Mouse (Mus musculus) adrenal gland, adult 2 months (tissue): ENCODE data around the gene Kcnab1. TPM values are rescaled to one million over a fixed set of nuclear protein-coding genes. Genes with fewer than 3 reads are reported as not detected.

Source experiments
- DNase-seq: peaks from one replicate; pipeline ENCODE4 v3.0.0; 2021
- long read RNA-seq: library from polyadenylated mRNA; stranded (forward); transcript quantifications from one replicate; pipeline ENCODE4 v2.0.0, GENCODE M21; 2021
- polyA plus RNA-seq: library from polyadenylated mRNA; depleted of rRNA; stranded (reverse); fragments of >200 nt; gene quantifications from 2 replicates; pipeline ENCODE4 v1.2.3, GENCODE M21; 2012; rRNA removed
- total RNA-seq, 2 experiments: library from RNA; stranded (reverse); gene quantifications; 2 replicates each; pipeline ENCODE4 v1.2.3; 2021

The Kcnab1 gene
- total RNA-seq (1 to 10 TPM in 1 of 2 experiments, under 1 TPM in 1; 0.75 to 1.9 TPM), polyA plus RNA-seq (0.28 and 0.55 TPM in 2 replicates)
- long read RNA-seq = 0 reads

DNA sequence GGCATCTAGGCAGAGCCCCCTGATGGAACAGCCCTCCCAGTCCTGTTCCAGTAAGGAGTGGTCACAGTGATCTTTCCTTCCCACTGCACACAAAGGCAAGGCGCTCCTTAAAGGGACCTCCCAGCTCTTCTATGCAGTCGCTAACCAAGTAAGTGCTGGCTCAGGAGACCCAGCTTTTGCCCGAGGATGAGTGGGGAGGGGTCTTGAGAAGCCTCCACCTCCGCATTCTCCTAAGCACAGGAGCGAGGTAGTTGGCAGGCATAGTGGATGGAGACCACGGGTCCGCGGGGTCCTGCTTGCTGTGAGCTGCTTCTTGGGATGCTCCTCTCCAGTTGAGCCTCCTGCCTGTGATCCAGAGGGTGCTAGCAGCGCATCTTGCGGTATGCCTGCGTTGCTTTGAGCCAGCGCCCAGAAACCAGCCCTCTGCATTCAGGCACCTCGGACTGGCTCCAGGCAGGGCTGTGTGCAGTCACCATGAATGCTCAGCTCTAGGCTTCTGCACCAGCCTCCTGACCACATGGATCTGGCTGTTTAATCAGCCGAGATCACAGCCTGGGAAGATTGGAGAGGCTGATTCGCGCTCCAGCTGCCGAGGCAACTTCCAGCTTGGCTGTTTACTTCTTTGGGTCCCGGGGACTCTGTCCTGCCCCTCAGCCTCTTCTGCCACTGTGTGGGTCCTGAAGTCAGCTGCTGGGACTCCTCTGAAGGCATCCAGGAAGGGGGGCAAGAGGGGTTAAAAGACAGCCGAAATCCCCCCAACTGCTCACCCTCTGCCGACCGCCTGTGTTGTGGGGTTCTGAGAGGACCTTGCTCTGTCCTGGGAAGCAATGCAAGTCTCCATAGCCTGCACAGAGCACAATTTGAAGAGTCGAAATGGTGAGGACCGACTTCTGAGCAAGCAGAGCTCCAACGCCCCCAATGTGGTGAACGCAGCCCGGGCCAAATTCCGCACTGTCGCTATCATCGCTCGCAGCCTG is at the start of gene Kcnab1:
Gene Kcnab1 (plus strand): TSS at position 440 of the 977 bp plus-strand sequence.
- peak; percentile 1 for DNase-seq

DNA sequence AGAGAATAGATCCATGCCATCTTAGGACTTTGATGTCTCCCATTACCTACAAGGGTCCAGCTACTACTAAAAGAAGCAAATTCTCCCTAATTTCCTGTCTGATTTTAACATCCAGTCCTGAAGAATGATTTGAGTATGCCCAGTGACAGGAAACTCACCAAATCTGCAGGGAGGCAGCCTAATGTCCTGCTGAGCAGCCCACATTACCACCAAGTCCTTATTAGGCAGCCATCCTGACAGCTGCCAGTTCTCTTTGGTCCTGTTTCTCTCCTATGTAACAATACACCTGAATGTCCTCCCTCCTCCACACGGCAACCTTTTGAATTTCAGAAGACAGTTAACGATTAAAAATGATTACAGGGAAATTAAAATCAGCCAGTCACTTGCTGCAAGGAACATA is 20.9 kb upstream of the Kcnab1 start:
- DNase-seq = no peak

DNA sequence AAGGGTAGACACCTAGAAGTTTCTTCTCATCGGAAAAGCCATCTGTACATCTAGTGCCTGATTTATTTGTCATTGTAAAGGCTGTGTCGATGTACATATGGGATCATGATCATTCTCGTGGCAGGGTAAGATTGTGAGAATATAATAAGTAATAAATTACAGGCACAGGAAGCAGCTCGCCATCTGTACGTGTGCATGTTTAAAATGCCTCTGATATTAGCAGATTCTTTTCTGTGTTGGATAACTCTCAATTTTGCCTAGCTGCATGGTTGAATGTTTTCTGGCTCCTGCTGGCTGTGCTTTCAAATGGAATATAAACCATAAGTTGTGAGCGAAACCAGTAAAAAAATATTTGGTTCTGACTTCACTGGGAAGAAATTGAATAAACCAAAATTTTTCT is 5.1 kb upstream of the Kcnab1 start:
- no peak for DNase-seq

DNA sequence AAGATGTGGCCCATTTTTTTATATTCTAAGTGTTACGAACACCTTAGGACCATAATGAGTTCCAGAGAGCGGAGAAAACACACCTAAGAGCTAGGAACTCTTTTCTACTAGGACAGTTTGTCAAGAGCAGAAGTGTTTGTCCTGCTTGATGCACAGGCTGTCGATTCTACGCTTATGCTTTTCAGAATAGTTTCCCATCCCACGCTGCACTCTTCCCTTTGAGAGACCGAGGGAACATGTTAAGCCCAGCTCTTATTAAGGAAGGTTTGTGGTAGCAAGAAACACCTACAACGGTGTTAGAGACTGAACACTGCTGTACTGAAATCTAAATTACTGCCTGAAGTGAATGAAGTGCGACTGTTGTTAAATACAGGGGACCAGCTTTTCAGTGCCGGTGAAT is 1.0 kb downstream of the Kcnab1 start:
- no peak for DNase-seq

DNA sequence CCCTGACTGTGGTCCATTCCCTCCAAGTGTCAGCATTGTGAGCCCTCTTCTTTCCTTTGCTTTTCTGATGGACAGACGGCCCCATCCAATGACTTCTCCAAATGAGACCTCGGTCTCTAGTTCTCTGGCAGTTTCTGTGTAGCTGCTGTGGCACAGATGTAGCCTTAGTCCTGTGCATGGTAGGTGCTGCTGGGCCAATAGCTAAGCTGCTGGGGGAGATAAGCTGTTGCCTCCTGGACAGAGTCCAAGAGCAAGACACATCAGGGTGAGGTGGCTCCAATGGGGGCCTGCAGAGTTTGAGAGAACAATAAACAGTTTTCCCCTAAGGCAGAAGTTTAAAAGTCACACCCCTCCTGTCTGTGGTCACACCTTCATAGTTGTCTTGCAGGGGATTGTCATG is 2.0 kb downstream of the Kcnab1 start:
- DNase-seq = no peak

DNA sequence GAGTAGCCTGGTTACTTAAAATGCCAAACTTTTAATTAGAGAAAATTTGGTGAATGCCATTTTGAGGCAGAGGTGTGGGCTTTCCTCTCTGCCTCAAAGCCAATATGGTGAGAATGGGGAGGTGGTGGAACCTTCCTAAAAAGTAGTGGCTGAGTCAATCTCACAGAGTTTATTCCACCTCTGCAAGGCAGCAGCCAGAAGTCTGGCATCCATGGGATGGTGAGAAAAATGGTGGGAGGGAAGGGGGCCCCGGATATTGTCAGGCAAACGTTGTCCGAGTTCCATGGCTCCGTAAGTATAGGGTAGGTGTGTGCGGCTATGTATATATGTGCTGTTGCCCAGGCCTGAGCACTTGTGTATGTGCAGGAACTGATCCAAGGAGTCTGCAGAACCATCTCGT is 6.0 kb downstream of the Kcnab1 start:
- DNase-seq = no peak

DNA sequence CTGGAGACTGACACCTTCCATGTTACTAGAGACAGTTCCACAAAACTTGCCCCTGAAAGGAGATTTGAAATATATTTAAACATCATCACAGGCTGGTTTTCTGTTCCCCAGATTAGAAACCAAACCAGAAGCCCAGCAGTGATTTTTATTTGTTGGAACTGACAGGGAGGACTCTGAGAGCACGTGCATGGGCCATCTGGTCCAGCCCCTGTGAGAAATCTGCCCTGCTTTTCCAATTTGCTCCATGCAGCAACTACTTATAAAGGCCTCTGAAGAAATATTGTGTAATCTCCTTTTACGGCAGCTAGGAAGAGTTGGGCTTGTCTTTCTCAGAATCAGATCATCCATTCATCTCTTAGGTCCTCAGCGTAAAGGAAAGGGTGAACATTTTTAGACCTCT is 7.8 kb downstream of the Kcnab1 start:
- no peak for DNase-seq

DNA sequence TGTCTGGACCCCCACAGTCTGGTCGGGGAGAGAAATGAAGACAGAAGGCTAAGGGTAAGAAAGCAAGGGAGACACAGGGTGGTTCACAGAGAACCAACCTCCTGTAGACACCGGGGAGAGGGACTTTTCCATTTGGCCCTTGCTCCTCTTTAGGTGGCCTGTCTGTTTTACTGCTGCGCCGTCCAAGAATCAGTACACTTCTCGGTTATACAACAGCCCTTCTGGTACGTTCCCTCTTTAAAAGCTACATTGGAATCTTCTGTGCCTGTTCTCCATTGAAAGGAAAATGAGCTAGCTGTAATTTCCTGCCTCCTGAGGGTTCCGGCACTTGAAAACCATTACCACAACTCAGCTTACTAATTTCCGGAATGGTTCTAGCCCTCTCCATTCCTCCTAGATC is 8.2 kb downstream of the Kcnab1 start:
- DNase-seq = no peak

DNA sequence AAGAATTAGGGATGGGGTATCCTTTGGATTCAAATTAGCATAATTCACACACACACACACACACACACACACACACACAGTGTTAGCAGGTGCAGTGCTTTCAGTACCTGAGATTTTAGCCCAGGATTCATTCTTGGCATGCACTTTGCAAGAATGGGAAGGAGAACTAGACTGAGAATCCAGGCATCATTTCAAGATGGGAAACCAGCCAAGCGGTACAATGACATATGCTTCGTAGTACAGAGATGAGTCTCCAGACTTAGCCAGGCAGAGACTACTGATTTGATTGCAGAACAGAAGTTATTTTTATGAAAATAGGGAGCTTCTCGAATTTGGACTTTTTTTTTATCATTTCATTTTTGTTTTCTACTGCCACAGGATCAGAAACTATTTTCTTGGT is 15.8 kb downstream of the Kcnab1 start:
- no peak for DNase-seq

DNA sequence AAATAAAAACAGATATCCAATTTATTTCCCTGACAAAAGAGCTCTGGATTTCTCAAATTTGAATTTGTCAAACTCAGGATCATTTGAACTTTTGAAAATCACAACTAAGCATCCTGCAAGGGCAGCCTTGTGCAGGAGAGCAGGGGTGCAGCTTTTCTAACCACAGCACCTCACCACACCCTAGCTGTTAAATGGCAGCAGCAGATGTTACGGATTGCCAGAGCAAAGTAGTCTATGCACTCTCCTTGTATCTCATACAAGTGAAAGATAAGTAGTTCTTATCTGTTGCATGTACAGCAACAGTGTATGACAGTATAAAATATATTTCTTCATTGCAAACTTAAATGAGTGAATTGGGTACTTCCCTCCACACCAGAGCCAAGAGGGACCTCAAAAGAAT is 20.4 kb downstream of the Kcnab1 start:
- DNase-seq = no peak

DNA sequence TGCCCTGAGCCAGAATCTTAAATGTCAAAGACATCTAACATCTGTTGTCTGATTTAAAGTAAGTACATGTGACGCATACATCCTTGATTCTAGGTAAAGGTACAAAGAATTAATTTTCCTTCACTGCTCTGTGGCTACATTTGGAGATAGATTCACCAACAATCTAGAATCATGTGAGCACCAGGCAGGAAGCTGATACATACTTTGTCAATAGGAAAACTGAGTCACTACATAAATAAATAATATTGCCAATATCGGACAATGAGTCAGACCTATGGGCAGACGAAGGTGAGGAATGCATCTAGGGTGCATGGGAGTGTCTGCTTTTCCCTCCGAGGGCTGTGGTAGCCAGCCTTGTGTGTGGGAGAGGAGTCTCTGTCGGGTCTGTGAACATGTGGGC is 25.7 kb downstream of the Kcnab1 start:
- no peak for DNase-seq

DNA sequence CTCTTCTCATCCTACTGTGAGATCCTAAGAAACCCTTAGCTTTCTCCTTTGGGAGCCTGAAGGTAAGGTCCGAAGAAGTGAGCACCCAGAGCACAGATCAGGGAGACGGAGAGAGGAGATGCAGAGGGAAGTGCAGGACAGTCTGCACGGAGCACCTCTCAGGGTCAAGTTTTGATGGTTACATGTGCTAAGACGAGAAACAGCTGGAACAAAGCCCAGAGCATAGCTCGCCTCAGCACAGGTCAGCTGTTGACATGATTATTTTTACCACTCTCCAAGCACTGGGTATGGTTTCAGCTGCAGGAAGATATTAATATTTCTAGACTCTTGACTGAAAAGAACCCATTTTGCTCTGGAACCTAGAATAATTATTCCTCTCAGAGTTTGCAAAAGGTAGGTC is 27.7 kb downstream of the Kcnab1 start:
- no peak for DNase-seq

DNA sequence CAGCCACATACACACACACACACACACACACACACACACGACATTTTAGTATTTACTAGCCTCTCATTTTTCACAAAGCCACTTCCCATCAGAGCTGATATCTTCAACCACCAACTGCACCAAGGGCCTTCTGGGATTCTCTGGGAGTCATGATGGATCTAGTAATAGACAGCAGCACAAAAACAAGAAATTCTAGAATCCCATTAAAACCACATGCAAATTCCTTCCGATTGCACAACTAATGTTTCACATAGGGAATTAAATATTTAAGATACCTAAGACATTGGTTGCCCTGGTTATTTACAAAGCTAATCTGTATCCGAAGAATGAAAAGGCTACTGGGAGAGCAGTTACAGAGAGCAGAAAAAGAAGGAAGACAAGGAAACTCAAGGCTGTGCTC is 29.6 kb downstream of the Kcnab1 start:
- DNase-seq = no peak

DNA sequence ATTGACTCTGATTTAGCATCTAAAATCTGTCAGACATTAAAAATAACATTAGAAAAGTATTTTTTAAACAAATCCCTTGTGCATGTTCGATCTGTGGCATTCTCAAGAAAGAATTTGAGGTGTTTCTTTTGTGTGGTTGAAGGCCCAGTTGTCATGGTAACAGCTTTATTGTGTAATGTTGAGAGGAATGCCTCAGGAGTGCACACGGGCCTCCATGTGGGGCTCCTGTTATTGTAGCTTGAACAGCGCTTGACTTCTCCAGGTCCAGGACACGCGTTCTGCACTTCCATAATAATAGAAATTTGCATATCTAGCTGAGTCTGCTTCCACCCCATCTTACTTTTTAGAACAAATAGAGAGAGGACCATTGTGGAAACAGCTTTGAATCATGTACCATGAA is 36.0 kb downstream of the Kcnab1 start:
- DNase-seq = no peak

DNA sequence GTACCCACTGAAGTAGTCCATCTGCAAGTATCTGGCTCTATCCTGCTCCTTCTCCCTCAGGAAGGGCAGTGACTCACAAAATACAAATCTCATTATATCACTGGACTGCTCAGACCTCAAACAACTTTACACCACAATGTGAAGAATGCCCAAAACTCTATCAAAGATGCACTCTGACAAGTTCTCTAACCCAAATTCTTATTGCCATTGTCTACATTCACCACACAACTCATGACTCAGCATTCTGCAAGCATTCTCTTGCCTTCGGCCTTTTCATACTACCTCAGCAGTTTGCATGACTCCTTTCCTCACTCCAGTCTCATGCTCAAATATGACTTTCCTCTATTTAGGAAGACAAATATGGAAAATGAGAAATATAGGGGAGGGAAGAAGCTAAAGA is 42.6 kb downstream of the Kcnab1 start:
- no peak for DNase-seq

DNA sequence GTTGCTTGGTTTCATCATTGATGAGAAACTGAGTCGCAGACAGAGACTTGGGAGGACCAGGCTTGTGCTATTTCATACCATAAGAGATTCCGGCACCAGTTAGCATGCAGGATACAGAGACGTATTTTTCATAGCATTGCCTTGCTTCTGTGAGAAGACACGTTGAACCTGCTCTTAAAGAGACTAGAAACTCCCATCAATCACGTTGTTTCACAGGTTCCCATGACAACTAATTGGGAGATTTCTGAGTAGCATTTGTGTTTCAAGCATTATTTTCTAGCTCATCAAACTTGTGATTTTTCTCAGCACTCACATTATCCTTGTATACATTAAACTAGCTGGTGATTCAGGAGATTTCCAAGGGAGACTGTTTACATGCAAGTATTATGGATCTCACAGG is 63.8 kb downstream of the Kcnab1 start:
- no peak for DNase-seq

DNA sequence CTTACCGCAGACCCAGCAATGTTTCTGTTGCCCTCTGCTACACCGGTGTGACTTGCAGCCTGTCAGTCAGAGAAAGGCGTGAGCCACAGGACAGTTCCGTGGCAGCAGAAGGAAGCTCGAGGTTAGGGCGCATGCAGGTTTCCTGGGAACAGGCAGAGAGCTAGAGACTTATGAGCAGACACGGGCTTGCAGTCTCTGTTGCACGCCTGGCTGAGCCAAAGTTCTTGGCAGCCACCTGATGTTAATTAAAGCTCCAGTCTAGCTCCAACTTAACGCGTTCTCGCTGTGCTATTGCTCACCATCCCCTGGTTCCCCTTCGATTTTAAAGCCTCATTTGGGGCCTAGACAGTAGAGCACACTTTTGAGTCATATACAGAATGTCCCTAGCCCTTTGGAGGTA is 65.4 kb downstream of the Kcnab1 start:
- no peak for DNase-seq

DNA sequence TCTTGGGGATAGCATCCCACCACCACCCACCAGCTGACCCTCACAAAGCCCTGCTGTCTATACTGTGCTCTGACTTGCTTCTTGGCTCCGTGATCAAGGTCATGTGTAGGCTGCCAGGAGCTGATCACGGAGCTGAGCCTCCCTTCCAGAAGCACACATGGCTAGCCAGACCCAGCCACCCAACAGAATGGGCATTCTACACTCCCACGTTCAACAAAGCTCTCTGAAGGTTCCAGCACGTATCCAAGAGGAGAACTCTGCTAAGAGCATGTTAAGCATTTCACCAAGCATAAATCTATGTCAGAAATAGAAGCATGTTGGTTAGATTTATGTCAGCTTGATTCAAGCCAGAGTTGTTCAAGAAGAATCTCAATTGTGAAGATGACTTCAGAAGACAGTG is 66.6 kb downstream of the Kcnab1 start:
- no peak for DNase-seq

DNA sequence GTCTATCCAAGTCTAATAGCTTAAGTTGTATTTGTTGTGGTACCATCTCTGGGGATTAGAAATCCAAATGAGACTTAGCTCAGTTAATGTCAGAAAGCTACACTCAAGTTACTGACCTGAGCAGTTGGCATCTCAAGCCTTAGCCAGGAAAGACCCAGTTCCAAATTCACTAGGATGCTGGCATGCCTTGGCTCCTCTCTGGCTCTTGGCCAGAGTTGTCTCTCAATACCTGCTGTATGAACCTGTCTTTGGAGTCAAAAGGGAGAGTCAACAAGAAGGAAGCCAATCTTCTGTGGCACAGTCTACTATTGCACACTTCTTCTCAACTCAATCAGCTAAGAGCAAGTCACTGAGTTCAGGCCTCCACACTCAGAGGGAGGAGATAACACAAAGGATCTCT is 67.7 kb downstream of the Kcnab1 start:
- DNase-seq = no peak

DNA sequence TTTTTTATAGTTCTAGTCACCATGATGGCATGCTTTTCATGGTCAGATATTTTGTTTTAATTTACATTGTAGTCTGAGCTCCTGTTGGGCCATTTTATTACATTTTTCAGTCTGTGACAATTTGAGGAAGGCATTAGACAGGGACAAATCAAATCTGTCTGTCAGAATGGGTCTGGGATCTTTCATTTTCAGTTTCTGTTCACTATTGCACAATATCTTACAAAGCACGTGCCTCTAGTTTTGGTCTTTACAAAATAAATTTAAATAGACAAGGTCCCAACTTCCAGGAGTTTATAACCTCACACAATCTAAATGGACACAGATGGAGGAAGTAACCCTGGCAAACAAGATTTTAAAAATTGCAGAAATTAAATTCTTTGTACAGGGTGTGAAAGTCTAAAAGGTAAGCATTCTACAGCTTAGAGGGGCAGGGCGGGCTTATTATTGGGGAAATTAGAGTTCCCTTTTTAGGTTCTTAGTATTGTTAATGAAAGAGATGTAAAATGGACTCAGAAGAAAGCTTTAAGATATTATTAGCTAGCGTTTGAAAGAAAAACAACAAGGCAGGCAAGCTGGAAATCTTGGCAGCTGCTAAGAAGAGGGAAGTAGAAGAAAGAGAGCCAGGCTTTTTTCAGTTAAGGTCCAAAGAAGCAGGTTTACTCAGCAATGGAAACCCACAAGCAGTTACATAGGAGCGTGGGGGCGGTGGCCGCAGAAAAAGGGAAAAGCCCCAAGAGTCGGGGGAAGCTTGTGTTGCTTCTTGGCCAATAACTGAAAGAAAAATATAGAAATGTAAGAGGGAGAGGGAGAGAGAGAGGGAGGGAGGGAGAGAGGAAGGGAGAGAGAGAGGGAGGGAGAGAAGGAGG is 78.9 kb downstream of the Kcnab1 start:
- DNase-seq = no peak

DNA sequence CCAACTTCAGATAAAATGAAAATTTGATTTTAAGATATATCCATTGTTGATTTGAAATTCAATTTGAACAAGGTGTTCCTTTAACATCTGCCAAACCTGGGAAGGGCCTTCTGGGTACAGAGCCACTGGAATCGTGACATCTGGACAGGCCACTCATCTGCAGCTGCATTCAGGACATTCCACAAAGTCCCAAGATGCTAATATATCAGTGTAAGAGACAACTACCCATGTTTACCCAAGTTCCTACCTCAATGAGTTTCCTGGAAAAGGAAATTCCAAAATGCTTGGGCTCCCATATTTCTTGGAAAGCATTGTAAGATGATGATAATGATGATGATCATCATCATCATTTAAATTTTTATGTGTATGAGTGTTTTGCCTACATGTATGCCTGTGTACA is 91.4 kb downstream of the Kcnab1 start:
- no peak for DNase-seq

DNA sequence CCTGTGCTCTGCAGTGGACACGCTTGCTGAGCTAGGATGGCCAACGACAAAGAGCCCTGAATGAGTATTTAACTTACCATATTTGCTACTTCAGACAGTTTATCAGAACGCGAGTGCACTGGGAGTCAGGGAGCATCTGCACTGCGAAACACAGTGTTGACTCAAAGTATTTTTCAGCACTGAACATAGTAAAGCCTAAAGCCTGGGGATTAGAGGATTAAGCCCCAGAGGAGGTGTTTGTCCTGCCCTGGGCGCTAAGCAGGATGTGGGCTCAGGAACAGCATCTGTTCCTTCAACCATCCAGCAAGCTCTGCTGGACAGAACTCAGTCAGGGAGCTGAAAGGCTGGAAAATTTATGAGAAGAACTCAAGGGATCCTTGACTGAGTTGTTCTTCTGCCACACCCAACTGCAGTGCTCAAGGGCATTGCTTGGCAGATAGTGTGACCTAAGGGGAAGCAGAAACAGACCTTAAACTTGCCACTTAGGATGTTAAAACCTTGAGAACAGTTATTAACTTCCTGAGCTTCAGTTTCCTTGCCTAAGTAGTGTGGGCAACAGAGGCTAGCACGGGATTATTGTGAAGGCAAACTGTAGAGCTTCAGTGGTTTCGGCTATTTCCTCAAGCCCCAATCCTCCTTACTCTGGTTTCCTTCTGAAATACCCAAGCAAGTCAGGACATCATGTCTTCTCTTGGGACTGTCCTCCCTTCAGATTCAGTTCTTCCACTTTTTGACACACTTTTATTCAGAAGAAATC is 94.4 kb downstream of the Kcnab1 start:
- no peak for DNase-seq
